Mouse (Mus musculus) myocyte (in vitro differentiated cells): ENCODE measurements around the gene Mtfp1.

Source experiments
- POLR2A ChIP-seq: IDR thresholded peaks from one replicate; pipeline ENCODE4 v1.6.1; 2011; ENCODE audit warnings: low read depth, mild to moderate bottlenecking, control low read depth, moderate library complexity; ENCODE audit not compliant: insufficient read length
- SRF ChIP-seq: IDR thresholded peaks from one replicate; pipeline ENCODE4 v1.6.1; 2011; ENCODE audit warnings: low read depth; ENCODE audit not compliant: control insufficient read depth, insufficient read length

DNA sequence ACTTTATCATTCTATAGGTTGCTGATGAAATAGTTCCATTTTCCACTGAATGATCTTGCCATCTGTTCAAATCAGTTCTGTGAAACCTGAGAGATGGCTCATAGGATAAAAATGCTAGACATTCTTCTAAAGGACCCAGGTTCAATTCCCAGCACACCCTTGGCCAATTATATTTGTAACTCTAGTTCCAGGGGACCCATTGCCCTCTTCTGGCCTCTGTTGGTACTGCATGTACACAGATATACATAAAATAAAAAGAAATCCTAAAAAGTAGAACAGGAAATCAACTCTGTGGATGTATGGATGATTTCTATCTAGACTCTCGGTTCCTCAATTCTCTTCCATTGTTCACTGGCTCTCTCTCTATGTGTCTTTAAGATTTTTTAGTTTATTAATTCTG is 31.8 kb upstream of the Mtfp1 start:
- no peak for TF ChIP-seq SRF
- no peak for TF ChIP-seq POLR2A
